Mouse (Mus musculus) ES-E14 (cell line): ENCODE results near the gene Hspbp1.

ENCODE experiments used
- MAFK ChIP-seq: IDR thresholded peaks from 2 replicates; pipeline ENCODE4 v1.6.1; 2014; ENCODE audit warnings: mild to moderate bottlenecking, low read depth, low read length, inconsistent platforms; ENCODE audit not compliant: insufficient read depth
- ZC3H11A ChIP-seq: IDR thresholded peaks from 2 replicates; pipeline ENCODE4 v1.6.1; 2012; ENCODE audit warnings: low read depth, mild to moderate bottlenecking, inconsistent platforms, low read length, borderline replicate concordance

GRCm38 (mm10) chr7:4623544-4624189 lies 61.2 kb downstream of the Hspbp1 start:
- TF ChIP-seq MAFK: no peak
- 0 out of 2 replicates have a peak, but pooled peaks have one; percentile 9 for TF ChIP-seq ZC3H11A
